Mouse (Mus musculus) limb, embryonic 10.5 days (tissue): ENCODE data around the gene Spatc1l. TPM values are rescaled to one million over a fixed set of nuclear protein-coding genes. Genes with fewer than 3 reads are reported as not detected.
A peak's percentile ranks its signal among the peaks of the same experiment; 100 is the strongest.

ENCODE experiments used
- DNase-seq: peaks from one replicate; pipeline ENCODE4 v3.0.0-alpha.2; 2017; ENCODE audit warnings: low spot score
- H3K27ac ChIP-seq: fragments of 300-500 bp; sonication (generic); 2 replicates; pipeline ENCODE4 v1.5.1; 2016; ENCODE audit warnings: mild to moderate bottlenecking
- H3K27me3 ChIP-seq: fragments of 300-500 bp; sonication (generic); 2 replicates; pipeline ENCODE4 v1.6.1; 2016; ENCODE audit warnings: low read depth, mild to moderate bottlenecking; ENCODE audit not compliant: poor library complexity, severe bottlenecking
- H3K36me3 ChIP-seq: fragments of 300-500 bp; sonication (generic); 2 replicates; pipeline ENCODE4 v1.6.1; 2016; ENCODE audit warnings: mild to moderate bottlenecking, moderate library complexity
- H3K4me1 ChIP-seq: fragments of 300-500 bp; sonication (generic); 2 replicates; pipeline ENCODE4 v1.6.1; 2016
- H3K4me3 ChIP-seq: fragments of 300-500 bp; sonication (generic); 2 replicates; pipeline ENCODE4 v1.5.1; 2016; ENCODE audit warnings: mild to moderate bottlenecking, moderate library complexity
- H3K9me3 ChIP-seq: fragments of 300-500 bp; sonication (generic); replicated peaks from 2 replicates; pipeline ENCODE4 v1.6.1; 2016; ENCODE audit warnings: mild to moderate bottlenecking
- WGBS: fragments of 180-500 bp; shearing (Covaris S2); methylation state at CpG from one replicate; pipeline ENCODE4 v1.1.7; 2016; 5-methylcytosine and 5-hydroxymethylcytosine counted together
- polyA plus RNA-seq: library from polyadenylated mRNA; unstranded; fragments of >200 nt; fragmentation: Nextera tagmentation; extraction: Ambion mirVana; gene quantifications from 2 replicates; pipeline ENCODE4 v1.2.1, GENCODE M21; 2016

Gene Spatc1l
- polyA plus RNA-seq, 1 experiment from 2014 or later: not detected

GRCm38 (mm10) chr10:76554061-76554460, 8.0 kb upstream of the Spatc1l start:
- no peaks in the 10 kb centered on the region for H3K9me3 ChIP-seq
- 88% methylated on average over 5 of the region's 5 CpGs for WGBS
- no peak for DNase-seq
- H3K4me3 ChIP-seq: no peak overlapping the region
- peaks cover 64% of the 10 kb centered on the region for H3K36me3 ChIP-seq
- no peaks in the 10 kb centered on the region for H3K4me1 ChIP-seq
- no peaks in the 10 kb centered on the region for H3K27me3 ChIP-seq
- no peak overlapping the region for H3K27ac ChIP-seq

GRCm38 (mm10) chr10:76569996-76570685, 8.1 kb downstream of the Spatc1l start:
- H3K36me3 ChIP-seq: no peaks in the 10 kb centered on the region
- DNase-seq: no peak
- H3K4me1 ChIP-seq: no peaks in the 10 kb centered on the region
- H3K9me3 ChIP-seq: no peaks in the 10 kb centered on the region
- no peak overlapping the region for H3K27ac ChIP-seq
- no peaks in the 10 kb centered on the region for H3K27me3 ChIP-seq
- no peak overlapping the region for H3K4me3 ChIP-seq
- 90% methylated on average over 22 of the region's 22 CpGs for WGBS

GRCm38 (mm10) chr10:76571070-76571469, 9.0 kb downstream of the Spatc1l start:
- Histone ChIP-seq H3K27me3 (no peaks in the 10 kb centered on the region), H3K27ac (no peak overlapping the region), H3K4me3 (no peak overlapping the region), H3K4me1 (no peaks in the 10 kb centered on the region), H3K36me3 (no peaks in the 10 kb centered on the region), H3K9me3 (no peaks in the 10 kb centered on the region)
- no peak for DNase-seq
- 64% methylated on average over 2 of the region's 2 CpGs for WGBS

- no peak for DNase-seq
- no peaks in the 10 kb centered on the region for H3K4me1 ChIP-seq
- H3K27ac ChIP-seq: no peak overlapping the region
- WGBS: 89% methylated on average over 3 of the region's 3 CpGs
- H3K4me3 ChIP-seq: no peak overlapping the region
- H3K36me3 ChIP-seq: no peaks in the 10 kb centered on the region
- H3K9me3 ChIP-seq: no peaks in the 10 kb centered on the region
- no peaks in the 10 kb centered on the region for H3K27me3 ChIP-seq
Observed at GRCm38 (mm10) chr10:76572151-76572550, 10.1 kb downstream of the Spatc1l start.

GRCm38 (mm10) chr10:76575374-76575773, 13.3 kb downstream of the Spatc1l start, which contains the start of gene Ftcd:
TSS of gene Ftcd (plus strand) at chr10:76575648.
- Histone ChIP-seq H3K4me3 (no peak within 1 kb of the TSS), H3K36me3 (no peaks in the 10 kb centered on the region), H3K9me3 (no peaks in the 10 kb centered on the region), H3K27ac (no peak within 1 kb of the TSS), H3K27me3 (no peaks in the 10 kb centered on the region), H3K4me1 (no peaks in the 10 kb centered on the region)
- no peak for DNase-seq
- WGBS: 85% methylated on average over 3 of the region's 3 CpGs

- DNase-seq: no peak
- no peaks in the 10 kb centered on the region for H3K36me3 ChIP-seq
- no peaks in the 10 kb centered on the region for H3K27me3 ChIP-seq
- no peaks in the 10 kb centered on the region for H3K4me1 ChIP-seq
- WGBS: 75% methylated on average over 7 of the region's 7 CpGs
- no peak overlapping the region for H3K4me3 ChIP-seq
- H3K27ac ChIP-seq: no peak overlapping the region
- no peaks in the 10 kb centered on the region for H3K9me3 ChIP-seq
Observed at GRCm38 (mm10) chr10:76576920-76577319, 14.8 kb downstream of the Spatc1l start.

- Histone ChIP-seq H3K27ac (no peak overlapping the region), H3K4me3 (peak overlapping the region; percentile 23; the same call in 1 of the 2 replicates), H3K4me1 (peaks cover 13% of the 10 kb centered on the region; the same call in 1 of the 2 replicates), H3K36me3 (no peaks in the 10 kb centered on the region), H3K9me3 (no peaks in the 10 kb centered on the region), H3K27me3 (peaks cover 18% of the 10 kb centered on the region)
- no peak for DNase-seq
- 14% methylated on average over 10 of the region's 10 CpGs for WGBS
Observed at GRCm38 (mm10) chr10:76584138-76584537, 22.1 kb downstream of the Spatc1l start.

- peaks cover 13% of the 10 kb centered on the region; the same call in 1 of the 2 replicates for H3K4me1 ChIP-seq
- no peak for DNase-seq
- H3K27me3 ChIP-seq: peaks cover 18% of the 10 kb centered on the region
- no peaks in the 10 kb centered on the region for H3K9me3 ChIP-seq
- H3K27ac ChIP-seq: no peak overlapping the region
- WGBS: 48% methylated on average over 1 of the region's 1 CpGs
- H3K36me3 ChIP-seq: no peaks in the 10 kb centered on the region
- no peak overlapping the region for H3K4me3 ChIP-seq
Observed at GRCm38 (mm10) chr10:76586190-76586589, 24.1 kb downstream of the Spatc1l start.

- H3K4me1 ChIP-seq: no peaks in the 10 kb centered on the region
- H3K27ac ChIP-seq: no peak overlapping the region
- no peaks in the 10 kb centered on the region for H3K9me3 ChIP-seq
- DNase-seq: no peak
- no peaks in the 10 kb centered on the region for H3K36me3 ChIP-seq
- H3K27me3 ChIP-seq: no peaks in the 10 kb centered on the region
- 75% methylated on average over 11 of the region's 11 CpGs for WGBS
- no peak overlapping the region for H3K4me3 ChIP-seq
Observed at GRCm38 (mm10) chr10:76590197-76590596, 28.1 kb downstream of the Spatc1l start.

- Histone ChIP-seq H3K27me3 (no peaks in the 10 kb centered on the region), H3K9me3 (no peaks in the 10 kb centered on the region), H3K36me3 (no peaks in the 10 kb centered on the region), H3K27ac (no peak overlapping the region), H3K4me1 (no peaks in the 10 kb centered on the region), H3K4me3 (no peak overlapping the region)
- no peak for DNase-seq
- 92% methylated on average over 31 of the region's 31 CpGs for WGBS
Observed at GRCm38 (mm10) chr10:76596338-76596737, 34.3 kb downstream of the Spatc1l start.

- Histone ChIP-seq H3K27me3 (no peaks in the 10 kb centered on the region), H3K4me1 (no peaks in the 10 kb centered on the region), H3K36me3 (peaks cover 6% of the 10 kb centered on the region; the same call in 1 of the 2 replicates), H3K27ac (no peak overlapping the region), H3K9me3 (no peaks in the 10 kb centered on the region), H3K4me3 (no peak overlapping the region)
- no peak for DNase-seq
- 84% methylated on average over 3 of the region's 3 CpGs for WGBS
Observed at GRCm38 (mm10) chr10:76602690-76603089, 40.6 kb downstream of the Spatc1l start.

- DNase-seq: no peak
- H3K27ac ChIP-seq: no peak overlapping the region
- peaks cover 11% of the 10 kb centered on the region for H3K36me3 ChIP-seq
- 89% methylated on average over 7 of the region's 7 CpGs for whole genome bisulfite sequencing
- H3K9me3 ChIP-seq: no peaks in the 10 kb centered on the region
- no peaks in the 10 kb centered on the region for H3K4me1 ChIP-seq
- no peak overlapping the region for H3K4me3 ChIP-seq
- H3K27me3 ChIP-seq: no peaks in the 10 kb centered on the region
Observed at GRCm38 (mm10) chr10:76612473-76612872, 50.4 kb downstream of the Spatc1l start.
